Mouse (Mus musculus) G1E-ER4 (cell line): Measurements from ENCODE around the gene Drd1. TPM values are rescaled to one million over a fixed set of nuclear protein-coding genes. Genes with fewer than 3 reads are reported as not detected.

ENCODE experiments used
- GATA1 ChIP-seq: IDR thresholded peaks from one replicate; pipeline ENCODE4 v1.8.0; 2012; ENCODE audit warnings: low read length, inconsistent platforms
- polyA plus RNA-seq: library from polyadenylated mRNA; stranded (reverse); fragments of >175 nt; gene quantifications from 2 replicates; pipeline ENCODE4 v1.2.3, GENCODE M21; 2012

Gene Drd1
- not detected in 2 replicates for polyA plus RNA-seq

DNA sequence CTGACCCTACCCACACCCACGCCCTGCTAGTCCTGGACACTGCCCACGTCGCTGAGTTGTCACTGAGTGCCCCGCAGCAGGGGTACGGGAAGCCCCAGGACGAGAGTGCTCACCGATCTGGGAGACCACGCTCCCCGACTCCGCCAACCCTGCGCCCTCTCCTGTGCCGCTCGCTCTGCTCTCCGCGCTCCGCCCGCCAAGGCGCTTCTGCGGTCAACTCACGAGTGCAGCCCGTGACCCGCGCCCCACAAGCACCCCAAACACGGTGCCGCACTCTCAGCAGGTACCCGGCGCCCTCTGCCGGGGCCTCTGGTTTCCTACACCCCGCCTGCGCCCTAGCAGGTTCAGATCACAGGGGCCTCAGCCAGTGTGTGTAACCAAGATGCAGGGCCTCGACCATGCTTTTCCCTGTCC lies at the start of gene Drd1:
Drd1 (minus strand) TSS at position 258 of the 414 bp plus-strand sequence.
- no peak for TF ChIP-seq GATA1

GRCm38 (mm10) chr13:54103866-54104265 lies 48.4 kb upstream of the Drd1 start:
- no peak for TF ChIP-seq GATA1

DNA sequence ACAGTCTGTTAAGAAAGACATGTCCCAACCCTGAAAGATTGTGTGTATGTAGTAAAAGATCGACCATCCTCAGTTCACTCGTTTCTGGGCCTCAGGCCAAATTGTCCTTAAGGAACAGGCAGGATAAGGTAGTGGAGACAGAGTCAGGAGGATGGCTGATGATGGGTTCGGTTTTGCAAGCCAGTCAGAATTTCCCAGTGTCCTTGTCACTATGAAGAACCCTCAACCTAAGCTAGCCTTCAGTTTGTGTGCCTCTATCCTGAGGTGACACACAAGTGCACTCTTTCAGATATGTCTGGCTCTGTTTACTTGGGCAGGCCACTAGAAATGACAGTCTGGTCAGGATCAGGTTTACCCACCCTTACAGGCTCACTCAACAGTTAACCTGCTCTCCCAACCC lies 47.8 kb upstream of the Drd1 start:
- TF ChIP-seq GATA1, result no peak

- TF ChIP-seq GATA1, result no peak
These were observed 46.6 kb upstream of the Drd1 start for GRCm38 (mm10) chr13:54102061-54102460.

DNA sequence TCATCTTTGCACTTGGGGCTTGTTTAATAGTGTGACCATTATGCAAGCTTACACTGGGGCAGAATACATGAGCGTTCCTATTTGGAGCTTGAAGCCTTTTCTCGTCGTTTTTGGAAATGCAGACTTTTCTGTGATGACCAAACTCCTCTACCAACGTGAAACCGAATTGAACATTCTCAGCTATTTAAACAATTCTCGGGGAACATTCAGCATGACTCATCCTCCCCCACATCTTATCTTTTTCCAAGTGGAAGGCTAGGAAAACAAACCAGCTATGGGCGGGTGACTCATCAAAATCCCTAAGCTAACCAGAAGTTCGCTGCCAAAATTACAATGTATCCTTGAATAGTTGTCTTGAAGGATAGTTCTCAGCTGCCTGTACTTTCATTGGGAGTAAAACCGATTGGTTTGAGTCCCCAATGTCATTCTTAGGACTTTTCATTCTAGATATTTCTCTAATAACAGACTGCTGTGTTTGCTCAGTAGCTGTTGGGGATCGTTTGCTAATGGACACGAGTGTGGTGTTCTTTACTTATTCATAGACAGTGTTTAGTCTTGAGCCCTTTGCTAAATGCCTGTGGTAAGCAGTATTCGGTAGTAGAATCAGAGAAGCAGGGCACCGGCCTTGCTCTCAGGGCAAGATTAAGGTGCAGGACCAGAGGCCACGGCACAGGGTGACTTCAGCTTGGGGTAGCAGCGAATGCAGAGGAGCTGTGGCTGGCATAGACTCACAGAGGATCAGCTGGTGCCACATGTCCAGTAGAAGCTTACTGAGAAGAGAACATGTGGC lies 45.7 kb upstream of the Drd1 start:
- no peak for TF ChIP-seq GATA1

DNA sequence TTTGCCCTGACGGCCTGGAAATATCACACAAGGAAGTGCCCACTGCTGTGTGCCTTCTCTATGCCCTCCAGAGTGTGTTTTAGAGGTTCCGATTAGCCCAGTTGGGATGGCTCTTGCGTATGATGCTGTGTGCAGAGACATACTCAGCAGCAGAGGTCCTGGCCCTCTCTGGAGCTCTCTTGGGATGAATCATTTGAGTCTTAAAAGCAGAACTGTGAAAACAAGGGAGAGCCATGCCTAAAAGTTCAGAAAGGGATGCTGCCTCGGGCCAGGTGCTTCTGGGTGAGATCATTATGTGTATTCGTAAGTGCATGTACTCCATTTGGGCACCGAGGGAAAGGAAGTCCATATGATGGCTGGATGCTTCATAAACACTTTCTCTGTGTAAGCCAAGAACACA lies 42.3 kb upstream of the Drd1 start:
- no peak for TF ChIP-seq GATA1

- TF ChIP-seq GATA1, result no peak
These were observed 41.7 kb upstream of the Drd1 start for GRCm38 (mm10) chr13:54097227-54097626.

- TF ChIP-seq GATA1, result no peak
These were observed 40.2 kb upstream of the Drd1 start for GRCm38 (mm10) chr13:54095721-54096120.

GRCm38 (mm10) chr13:54094963-54095362 lies 39.5 kb upstream of the Drd1 start:
- no peak for TF ChIP-seq GATA1

- no peak for TF ChIP-seq GATA1
These were observed 38.8 kb upstream of the Drd1 start for GRCm38 (mm10) chr13:54094349-54094748.

DNA sequence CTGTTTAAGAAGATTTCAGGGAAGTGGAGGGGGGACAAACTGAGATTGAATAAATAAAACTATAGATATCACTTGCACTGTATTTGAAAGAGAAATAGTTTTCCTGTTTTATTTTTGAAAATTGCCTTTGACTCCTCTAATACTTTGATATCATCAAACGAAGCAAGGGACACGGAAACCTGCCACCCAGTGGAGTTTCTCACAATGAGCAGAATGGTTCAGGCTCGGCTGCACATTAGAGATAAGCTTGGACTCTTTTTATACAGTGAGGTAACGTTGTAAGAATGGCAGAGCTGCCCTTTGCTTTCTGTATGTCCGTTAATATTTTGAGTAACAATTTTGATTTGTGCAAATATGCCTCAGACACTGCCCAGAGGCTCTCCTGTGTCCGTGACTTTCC lies 36.2 kb upstream of the Drd1 start:
- TF ChIP-seq GATA1, result no peak

- TF ChIP-seq GATA1, result no peak
These were observed 29.8 kb upstream of the Drd1 start for GRCm38 (mm10) chr13:54085266-54085665.

- no peak for TF ChIP-seq GATA1
These were observed 29.3 kb upstream of the Drd1 start for GRCm38 (mm10) chr13:54084826-54085225.

DNA sequence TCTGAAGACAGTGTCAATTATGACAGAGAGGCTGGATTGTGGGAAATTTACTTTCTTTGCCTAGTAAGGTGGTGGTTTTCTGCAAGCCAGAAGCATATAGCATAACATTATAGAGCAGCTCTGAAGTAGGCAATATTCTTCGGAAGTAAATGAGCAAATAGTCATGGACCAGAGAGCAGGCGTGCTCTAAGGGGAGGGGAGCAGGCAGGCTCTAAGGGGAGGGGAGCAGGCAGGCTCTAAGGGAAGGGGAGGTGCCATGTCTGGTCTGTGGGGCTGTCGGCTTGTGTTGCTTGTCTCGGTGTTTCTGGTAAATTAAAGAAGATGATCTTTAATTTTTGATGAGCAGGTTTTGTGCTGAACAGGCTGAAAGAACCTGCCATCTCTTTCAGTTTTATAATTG lies 28.7 kb upstream of the Drd1 start:
- no peak for TF ChIP-seq GATA1

DNA sequence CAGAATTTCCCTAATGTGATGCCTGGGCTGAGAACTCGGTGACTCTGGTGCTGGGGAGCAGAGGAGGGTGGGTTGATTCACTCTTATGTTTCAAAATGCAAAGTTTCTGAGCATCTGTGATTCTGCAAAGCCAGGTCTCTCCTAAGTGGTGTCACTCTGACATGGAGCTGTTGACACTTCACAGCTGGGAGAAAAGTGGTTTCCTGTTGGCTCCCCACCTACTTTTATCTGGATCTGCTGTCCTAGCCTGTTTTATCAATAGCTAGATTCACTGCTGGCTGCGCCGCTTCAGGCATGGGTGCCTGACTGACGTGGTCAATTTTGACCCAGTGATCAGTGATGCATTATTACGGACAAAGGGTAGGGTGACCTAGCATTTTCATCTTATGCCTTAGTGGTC lies 27.4 kb upstream of the Drd1 start:
- TF ChIP-seq GATA1, result no peak

- no peak for TF ChIP-seq GATA1
These were observed 25.3 kb upstream of the Drd1 start for GRCm38 (mm10) chr13:54080785-54081184.
